Mouse (Mus musculus) frontal cortex, postnatal 10 days (tissue): ENCODE data around the gene Pdik1l.

Experiments used
- DNase-seq, 2 experiments: peaks; one replicate each; pipeline ENCODE4 v3.0.0; 2022; ENCODE audit warnings: low spot score in 2 of 2, mixed read lengths in 1 of 2

Pdik1l gene

DNA sequence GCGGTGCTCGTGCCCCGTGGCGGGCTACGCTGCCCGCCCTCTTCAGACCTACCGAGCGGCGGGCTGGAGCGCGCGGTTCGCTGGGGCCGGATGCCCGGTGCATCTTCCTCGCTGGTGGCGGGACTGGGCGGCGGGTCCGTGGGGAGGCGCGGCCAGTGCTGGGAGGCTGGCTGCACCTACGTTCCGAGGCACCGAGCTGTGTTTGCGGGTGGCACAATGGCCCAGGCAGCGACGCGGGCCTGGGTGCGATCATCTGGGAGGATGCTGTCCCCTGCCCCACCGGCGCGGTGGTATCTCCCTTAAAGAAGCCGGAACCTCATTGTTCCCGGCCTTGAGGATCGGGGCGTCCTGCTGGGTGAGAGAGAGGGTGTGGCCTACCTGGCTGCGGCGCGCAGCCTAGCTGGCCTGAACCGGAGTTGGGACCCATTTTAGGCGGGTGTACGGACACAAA is at the start of gene Pdik1l:
TSS of gene Pdik1l (minus strand) at position 321 of the 451 bp plus-strand sequence.
- peak; percentile 59 to 62 for DNase-seq

DNA sequence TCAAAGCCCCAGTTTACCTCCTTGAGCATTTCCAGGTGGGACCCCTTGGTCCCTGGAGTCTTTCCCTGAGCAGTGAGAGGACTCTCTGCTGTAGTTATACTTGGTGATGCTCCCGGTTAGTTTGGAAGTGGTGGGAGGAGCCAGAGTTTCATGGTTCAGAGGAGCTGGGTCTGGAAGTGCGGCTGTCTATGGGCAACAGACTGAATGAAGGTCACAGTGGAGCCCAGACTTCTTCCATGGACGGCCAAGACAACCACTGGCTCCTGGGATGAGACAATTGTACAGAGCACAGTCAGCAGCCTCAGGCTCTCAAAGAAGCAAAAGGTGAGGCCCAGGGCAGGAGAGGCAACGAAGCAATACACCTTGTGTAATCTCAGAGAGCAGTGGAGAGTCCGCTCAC is 42.6 kb upstream of the Pdik1l start:
- no peak for DNase-seq

DNA sequence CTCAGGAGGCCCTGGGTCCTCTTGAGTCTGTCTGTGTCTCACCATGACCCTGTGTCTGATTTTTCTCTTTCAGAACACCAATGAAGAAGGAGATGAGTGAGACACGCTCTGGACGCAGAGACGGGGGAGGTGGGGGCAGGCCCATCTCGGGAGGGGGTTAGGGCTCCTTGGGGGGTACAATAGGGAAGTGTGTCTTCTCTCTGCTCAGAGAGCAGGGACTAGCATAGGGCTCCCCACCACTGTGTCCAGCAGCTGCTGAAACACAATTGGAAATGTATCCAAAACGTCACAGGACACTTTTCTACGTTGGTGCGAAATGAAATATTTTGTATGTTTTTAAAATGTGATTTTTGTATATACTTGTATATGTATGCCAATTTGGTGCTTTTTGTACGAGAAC is 41.1 kb upstream of the Pdik1l start:
- DNase-seq, result no peak

DNA sequence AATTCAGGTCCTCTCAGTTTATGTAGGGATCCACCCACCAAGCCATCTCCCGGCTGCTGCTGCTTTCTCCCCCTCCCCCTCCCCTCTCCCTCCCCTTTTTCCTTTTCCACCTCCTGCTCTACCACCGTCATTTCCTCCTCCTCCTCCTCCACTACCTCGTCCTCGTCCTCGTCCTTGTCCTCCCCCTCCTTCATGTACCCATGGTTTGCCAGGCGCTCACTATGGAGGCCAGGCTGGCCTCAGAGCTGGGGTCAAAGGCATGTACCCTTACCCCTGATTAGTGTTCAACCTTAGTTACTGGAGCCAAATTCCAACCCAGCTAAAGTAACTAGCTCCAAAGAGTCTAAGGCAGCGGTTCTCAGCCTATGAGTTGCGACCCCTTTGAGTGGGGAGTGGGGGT is 40.5 kb upstream of the Pdik1l start:
- DNase-seq, result no peak

DNA sequence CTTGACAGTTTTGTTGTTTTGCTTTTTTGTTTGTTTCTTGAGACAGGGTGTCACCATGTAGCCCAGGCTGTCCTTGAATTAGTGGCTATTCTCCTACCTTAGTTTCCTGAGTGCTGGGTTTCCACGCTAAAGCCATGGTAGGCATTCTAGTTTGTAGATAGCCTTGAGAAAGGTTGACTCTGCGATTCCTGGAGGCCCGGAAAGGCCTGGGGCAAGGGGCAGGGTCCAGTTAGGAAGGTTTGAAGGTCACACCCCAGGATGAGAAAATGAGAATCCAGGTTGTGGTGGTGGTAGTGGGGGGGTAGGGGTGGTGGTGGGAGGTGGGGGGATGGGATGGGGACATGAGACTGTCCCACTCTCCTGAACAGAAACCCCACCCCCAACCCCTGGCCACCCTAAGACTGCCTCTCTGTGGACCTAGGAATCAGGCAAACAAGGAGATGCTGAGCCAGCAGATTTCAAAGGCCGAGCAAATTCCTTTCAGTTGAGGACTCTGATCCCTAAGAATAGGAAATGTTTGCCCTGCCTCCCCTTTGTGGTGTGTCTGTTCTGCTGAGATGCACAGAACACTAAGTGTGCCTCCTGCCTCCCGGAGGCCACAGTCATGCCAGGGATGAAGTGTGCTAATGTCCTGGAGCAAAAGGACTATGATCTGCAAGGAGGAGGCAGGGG is 39.3 kb upstream of the Pdik1l start:
- DNase-seq, result no peak

DNA sequence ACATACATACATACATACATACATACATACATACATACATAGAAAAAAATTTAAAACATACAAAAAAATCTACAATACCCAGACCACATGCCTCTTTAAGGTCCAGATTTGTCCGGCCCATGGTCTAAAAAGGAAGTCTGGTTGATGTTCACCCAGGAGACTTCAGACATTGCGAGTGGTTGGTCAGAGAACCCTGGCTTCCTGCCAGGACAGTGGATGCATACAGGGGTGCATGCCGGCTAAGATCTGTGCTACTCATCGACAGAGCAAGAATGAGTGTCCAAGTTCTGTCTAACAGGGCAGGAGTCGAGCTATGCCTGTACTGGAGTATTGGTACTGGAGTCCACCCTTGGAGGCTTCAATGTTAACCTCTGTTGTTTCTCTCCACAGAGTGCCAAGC is 37.0 kb upstream of the Pdik1l start:
- DNase-seq, result no peak

DNA sequence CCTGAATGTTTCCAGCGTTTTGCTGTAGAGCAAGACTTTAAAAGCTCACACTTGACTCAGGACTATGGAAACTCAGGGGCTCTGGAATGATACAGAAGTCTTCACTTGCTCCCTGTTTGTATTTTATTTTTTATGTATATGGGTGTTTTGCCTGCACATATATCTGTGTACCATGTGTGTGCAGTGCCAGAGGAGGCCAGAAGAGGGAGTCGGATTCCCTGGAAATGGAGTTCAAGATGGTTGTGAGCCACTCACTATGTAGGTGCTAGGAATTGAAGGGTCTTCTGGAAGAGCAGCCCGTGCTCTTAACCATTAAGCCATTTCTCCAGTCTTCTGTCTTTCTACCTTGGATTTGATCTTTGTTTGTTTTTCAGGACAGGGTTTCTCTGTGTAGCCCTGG is 33.8 kb upstream of the Pdik1l start:
- DNase-seq, result no peak

DNA sequence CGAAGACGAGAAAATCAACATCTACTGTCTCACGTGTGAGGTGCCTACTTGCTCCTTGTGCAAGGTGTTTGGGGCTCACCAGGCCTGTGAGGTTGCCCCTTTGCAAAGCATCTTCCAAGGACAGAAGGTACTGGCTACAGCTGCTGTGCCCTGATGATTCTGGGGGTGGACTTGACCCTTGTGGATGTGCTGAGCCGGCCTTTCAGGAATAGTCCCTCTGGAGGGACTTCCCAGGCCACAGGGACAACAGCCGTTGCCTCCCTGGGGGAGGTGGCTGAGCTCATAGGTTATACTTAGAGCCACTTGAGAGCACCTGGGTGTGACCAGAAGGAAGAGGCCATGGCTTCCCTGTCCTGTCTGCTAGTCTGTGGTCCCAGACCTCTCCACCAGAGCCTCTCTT is 32.0 kb upstream of the Pdik1l start:
- DNase-seq, result no peak

DNA sequence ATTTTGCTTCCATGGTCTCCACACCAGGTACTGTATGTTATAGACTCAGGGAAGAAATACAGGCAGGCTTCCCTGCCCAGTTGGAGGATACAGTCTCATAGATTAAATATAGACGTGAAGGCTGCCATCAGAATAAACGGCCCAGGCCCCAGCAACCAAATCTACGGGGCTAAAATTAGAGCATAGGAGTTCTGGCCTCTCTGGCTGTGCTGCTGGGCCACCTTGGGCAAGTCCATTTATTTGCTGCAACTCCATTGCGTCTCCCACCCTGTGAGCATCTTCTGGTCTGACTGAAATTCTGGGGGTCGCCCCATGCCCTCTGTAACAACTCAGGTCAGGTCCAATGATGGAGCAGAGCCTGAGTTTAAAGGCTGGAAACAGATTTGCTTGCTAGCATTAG is 31.4 kb upstream of the Pdik1l start:
- no peak for DNase-seq

DNA sequence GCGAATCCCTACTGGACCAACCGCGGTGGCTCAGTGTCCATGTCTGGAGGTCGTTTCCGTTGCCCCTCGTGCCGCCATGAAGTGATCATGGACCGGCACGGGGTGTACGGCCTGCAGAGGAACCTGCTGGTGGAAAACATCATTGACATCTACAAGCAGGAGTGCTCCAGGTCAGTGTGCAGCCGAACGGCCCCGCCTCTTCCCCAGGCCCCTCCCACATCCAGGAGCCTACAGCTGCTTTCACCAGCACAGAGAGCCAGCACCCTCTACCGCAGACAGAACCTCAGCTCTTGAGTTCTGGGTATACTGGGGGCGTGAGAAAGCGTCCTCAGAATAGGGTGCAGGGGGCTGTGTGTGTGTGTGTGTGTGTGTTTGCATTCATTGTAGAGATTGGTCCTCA is 28.7 kb upstream of the Pdik1l start:
- DNase-seq, result no peak

DNA sequence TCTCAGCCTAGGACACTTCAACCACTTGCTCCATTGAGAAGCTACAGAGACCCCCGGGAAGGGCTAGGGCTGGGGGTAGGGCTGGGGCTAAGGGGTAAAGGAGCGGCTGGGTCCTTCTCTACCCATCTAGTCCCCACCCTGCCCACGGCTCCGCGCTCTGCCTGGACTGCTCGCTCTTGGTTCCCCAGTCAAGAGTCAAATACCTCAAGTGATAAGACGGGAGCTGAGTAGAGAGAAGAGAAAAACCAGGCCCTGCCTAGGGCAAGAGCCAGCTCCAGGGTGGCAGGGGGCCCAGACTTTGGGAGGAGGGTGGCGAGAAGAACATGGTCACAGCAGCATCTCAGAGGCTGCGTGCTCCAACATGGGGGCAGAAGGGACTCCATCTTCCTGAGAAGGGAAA is 27.8 kb upstream of the Pdik1l start:
- DNase-seq, result no peak

DNA sequence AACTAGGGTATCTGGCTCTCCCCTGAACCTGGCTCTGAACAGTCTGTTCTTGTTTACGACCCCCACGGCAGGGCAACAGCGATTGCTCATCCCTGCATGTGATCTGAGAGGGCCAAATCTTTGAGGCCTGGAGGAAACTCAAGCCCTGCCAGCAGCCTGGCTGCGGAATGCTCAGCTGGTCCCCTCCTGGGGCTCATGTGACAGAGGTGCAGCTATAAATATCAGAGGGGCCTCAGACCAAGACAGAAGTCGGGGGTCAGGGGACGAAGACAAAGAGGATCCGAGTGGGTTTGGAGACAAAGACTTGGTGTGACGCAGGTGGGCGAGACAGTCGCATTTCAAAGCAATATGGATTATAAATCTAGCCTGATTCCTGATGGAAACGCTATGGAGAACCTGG is 27.2 kb upstream of the Pdik1l start, which contains the start of gene Trim63:
TSS of gene Trim63 (plus strand) at position 245 of the 400 bp plus-strand sequence.
- DNase-seq, result no peak

DNA sequence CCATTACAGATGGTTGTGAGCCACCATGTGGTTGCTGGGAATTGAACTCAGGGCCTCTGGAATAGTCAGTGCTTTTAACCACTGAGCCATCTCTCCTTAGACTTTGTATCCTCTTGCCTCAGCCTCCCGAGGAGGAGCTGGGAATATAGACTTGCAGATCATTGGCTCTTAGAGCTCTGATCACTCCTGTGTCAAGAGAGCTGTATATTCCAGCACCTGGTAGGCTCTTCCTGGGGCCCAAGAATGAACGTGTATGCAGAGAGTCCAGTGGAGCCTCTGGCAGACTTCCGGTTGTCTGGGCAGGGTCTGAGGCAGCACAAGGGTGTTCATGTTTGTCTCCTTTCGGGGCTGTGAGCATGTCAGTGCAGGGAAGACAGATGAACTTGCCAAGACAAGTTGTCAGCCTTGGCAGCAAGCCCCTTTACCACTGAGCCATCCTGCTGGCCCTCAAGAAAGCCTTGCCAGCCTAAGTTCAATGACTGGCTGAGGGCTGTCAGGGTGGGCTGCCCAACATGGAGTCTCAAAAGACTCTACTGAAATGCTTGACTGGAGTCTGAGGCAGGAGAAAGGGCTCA is 26.5 kb upstream of the Pdik1l start:
- no peak for DNase-seq

DNA sequence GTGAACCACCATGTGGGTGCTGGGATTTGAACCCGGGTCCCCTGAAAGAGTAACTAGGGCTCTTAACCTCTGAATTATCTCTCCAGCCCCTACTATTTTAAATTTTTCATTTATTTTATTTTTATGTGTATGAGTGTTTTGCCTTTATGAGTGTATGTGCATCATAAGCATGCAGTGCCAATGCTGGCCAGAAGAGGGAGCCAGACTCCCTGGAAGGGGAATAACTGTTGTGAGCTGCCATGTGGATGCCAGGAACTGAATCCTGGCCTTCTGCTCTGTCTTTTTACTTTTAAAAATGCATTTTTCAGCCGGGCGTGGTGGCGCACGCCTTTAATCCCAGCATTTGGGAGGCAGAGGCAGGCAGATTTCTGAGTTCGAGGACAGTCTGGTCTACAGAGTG is 25.2 kb upstream of the Pdik1l start:
- no peak for DNase-seq

DNA sequence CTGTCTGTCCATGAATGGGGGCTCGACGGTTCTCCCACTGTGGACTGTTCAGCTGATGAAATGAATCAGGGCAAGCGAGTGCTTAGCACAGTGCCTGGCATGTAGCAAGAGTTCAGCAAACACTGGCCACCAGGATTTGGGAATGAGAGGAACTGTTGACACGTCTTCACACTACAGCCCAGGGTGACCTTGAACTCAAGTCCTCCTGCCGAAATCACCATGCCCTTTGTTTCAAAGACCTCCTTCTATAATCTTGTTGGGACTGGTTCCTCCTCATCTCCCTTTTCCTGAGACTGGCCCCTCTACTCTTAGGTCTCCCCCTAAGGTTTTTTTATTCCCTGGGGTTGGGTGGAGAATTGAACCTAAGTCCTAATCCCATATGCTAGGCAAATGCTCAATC is 24.6 kb upstream of the Pdik1l start:
- DNase-seq, result no peak

DNA sequence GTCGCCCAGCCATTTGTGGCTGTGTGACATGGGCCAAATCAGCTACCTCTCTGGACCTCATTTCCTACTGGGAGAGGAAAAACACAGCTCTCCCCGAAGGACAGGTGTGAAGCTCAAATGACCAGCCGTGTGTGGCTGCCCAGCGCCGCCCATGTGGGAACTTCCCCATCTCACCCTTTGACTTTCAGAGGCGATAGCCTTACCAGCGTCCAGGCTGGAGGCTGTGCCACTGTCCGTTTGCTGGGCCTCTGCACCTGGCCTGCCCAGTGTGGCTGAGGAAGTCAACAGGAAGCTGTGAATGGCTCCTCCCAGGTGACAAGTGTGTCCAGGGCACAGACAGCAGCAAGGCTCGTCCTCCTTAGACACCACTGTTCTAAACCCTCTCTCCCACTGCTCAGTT is 24.1 kb upstream of the Pdik1l start:
- no peak for DNase-seq

DNA sequence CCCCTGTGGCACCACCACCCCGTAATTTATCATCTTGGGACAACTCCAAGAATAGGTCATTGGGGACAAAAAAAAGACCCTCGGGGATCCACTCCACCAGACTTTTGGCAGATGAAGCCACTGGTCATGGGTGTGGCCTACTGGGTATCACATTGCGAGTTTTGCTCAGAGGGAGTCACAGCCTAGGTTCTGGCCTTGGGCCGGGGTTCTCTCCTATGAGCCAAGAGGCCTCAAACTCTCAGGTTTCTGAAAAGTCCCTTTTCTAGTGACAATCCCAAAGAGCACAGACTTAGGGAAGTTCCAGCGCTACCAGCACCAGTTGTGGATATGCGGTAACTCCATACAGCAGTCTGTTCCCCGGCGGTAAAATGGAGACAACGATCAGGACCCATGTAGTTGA is 23.0 kb upstream of the Pdik1l start:
- no peak for DNase-seq

DNA sequence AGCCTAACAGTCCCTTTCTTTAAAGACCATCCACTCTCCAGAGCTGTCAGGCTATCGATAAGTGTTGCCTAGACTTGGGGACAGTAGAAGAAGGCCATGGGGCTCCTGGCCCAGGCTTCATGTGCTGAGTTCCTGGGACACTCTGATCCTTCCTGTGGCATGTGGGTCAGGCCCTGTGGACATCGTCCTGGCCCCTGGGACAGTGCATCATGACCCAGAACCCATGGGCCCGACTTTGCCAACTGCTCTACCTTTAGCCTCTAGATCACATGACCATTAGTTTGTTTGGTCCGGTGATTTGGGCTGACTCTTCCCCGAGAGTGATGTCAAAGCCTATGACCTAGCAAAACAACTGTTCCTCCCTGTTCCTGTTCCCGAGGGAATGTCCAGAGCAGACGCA is 22.4 kb upstream of the Pdik1l start:
- DNase-seq, result no peak

DNA sequence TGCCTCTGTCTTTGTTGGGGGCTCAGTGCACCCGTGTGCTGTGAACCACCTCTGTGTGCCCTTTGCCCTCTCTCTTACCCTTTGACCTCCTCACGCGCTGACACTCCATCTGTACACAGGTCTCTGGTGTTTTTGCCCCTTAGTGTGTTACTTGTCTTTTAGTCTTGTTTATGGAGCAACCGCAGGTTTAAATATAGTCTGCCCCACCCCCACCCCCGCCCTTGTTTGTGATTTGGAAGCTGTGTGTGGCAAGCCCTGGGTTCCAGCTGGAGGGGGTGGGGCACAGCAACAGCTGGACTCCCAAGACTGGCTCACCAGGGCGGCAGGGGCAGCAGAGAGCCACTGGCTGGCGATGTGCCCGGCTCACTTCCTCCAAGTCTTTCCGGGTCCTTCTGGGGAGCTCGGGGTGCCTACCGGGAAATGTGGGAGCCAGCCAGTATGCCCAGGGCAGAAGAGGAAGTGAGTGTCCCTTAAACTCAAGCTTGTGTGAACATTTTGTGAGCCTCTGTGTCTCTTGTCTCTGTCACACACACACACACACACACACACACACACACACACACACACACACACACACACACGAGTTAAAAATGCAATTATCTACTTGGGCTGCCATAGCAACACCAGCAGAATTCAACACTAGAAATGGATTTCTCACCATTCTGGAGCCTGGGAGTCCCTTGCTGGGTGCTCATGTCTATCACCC is 19.8 kb upstream of the Pdik1l start:
- peak; percentile 64 to 67 for DNase-seq

DNA sequence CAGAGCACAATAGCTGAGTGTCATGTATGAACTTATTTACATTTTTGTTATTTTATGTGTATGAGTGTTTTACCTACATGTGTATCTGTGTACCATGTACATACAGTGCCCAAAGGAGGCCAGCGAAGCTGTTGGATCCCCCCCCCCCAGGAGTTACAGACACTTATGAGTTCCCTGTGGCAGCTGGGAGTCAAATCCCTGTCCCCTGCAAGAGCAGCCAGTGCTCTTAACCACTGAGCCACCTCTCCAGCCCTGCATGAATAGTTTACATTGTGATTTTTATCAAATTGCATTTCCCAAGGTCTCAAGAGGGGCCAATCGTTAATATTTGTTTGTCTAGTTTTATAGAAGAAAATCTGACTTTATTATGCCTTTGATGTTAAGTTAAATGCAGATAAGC is 19.3 kb upstream of the Pdik1l start:
- no peak for DNase-seq

DNA sequence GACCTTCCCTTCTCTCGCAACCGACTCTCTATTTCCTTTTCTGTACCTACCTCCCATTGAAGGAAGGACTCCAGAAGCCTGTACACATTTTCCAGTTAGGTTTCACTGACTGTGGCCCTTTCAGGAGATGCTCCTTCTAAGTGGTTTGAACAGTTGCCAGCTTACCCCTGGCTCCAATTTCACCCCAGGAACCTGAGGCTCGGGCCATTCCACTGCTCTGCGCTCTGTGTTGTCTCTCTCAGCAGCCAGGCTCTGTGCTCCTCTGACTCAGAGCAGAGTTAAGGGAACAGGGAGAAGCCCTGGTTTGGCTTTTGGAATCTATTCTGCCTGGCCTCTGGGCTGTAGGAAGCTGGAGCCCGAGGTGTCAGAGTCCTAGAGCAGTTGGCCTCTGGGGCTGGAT is 14.4 kb upstream of the Pdik1l start:
- DNase-seq, result no peak

DNA sequence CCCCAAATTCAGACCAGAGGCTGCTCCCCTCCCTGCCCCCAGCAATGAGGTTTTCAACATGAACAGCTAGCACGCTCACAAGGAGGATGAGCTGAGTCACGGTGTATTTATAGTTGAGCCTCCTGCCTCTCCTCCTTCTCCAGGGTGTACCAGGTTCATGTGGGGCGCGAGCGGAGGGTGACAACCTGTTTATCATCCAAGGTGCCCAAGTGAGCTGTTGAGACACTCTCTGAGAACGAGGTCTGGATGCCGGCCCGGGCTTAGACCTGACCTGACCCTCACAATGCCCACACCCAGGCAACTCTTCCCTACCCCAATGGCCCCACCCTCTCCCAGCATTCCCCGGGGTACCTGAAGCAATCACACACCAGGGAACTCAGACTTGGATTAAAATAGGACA is 12.6 kb upstream of the Pdik1l start:
- DNase-seq, result no peak

DNA sequence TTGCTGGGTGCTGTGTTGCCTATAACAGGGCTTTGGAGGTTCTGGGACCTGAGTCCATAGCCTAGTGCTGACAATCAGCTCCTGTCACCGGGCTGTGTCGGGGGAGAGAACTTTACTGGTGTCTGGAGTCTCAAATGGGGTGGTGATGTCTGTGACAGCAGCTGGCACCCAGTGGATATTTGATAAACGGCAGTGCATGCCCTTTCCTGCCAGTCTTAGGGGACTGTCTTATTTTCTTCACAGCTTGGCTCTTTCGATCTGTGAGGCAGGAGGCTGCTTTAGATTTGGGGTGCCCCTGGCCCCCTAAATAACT is 11.8 kb upstream of the Pdik1l start:
- DNase-seq, result no peak
